Mouse (Mus musculus): ENCODE measurements around the gene Orc2.

Orc2 gene

DNA sequence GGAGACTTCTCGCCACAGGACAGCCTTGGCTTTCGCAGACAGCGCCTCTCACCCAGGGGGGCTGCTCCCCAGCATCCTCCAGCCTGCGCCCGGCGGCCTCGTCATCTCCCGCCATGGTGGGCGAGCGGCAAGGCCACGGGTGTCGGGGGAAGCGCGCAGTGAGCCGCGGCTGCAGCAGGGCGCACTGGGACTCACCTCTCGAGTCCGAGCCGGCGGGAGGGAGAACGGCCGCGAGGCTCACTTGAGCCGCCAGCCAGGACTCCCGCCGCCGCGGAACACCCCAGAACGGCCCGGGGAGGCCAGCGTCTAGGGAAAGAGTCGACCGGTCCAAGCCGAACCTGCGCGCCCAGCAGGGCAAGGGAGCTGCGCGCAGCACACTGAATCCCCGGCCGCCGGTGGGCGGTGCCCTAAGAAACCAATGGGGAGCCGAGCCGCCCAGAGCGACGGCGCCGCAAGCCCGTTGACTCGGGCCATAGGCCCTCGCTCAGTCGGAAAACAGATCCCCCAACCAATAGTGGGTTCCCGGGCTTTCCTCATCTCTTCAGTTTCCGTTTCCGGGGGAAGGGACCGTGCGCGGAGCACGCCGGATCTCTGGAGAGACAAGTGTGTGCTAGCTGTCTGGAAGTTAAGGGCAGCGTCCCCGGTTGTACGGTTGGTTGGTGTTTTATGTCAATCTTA, at the start of gene Orc2:
Gene Orc2, minus strand, starts transcription at position 533 of the 678 bp plus-strand sequence.
- peak; percentile 94 for DNase-seq

DNA sequence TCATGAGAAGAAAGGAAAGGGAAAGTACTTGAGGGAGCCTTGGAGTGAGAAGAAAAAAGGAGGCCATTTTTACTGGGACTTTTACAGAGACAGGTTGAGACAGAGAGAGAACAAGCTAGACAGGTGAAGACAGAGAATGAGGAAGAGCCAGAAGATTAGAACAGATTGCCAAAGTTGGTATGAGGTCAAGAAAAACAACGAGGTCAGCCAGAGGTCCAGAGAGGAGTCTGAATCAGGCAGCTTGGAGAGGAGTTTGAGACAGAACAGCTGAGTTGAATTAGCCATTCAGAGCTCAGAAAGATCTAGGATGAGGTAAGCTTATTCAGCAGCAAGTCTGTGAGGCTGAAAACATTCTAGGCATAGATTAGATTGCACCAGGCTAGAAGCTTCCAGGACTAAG, 36.5 kb upstream of the Orc2 start:
- DNase-seq: no peak

DNA sequence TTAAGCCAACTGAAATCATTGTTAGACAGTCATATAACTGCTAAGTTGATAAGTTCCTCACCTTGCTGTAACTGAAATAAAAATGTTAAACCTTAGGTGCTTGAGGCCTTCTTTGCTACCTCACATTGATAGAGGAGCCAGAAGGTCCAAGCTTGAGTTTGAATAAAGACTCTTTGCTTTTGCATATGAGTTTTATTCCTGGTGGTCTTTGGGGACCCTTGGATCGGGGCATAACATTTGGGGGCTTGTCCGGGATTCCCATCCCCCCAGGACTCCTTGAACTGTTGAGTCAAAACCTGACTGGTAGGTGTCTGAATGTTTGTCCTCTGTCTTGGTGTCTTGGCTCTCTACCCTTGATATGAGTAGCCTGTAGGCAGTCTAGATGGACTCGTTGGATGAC, 2.3 kb upstream of the Orc2 start:
- no peak for DNase-seq

DNA sequence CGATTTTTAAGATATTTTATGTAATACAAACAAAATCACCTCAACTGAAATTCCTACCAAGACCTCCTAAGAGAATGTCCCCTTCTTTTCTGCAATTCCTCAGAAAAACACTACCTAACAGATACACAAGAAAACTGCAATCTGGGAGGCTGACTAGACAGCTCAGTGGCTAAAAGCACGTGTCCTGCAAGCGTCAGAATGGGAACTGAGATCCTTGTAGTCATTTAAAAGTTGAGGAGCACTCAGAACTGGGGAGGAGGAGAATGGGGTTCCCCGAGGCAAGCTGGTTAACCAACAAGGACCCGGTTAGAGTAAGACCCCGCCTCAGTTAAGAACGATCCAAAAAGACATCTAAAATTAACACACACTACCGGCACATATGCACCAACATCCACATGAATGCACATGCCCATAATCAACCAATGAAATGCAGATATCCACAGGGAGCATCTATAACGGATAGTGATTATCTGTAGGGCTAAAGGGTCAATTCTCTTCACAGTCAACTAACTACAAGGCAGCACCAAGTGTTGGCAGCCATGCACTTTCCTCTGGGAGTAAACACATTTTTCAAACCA, 1.0 kb downstream of the Orc2 start:
- DNase-seq: no peak

DNA sequence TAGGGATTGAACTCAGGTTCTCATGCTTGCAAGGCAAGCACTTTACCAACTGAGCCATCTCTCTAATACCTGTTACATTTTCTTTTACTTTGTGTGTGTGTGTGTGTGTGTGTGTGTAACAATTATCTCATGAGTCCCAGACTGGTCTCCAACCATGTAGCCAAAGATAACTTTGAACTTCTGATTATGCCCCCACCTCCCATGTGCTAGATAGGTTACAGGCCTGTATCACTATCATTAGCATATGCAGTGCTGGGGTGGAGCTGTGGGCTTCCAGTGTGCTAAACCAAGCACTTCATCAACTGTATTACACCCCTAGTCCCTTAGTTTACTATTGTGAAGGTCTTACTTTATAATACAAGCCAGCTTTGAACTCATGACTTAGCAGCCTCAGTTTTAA, 1.8 kb downstream of the Orc2 start:
- DNase-seq: no peak

DNA sequence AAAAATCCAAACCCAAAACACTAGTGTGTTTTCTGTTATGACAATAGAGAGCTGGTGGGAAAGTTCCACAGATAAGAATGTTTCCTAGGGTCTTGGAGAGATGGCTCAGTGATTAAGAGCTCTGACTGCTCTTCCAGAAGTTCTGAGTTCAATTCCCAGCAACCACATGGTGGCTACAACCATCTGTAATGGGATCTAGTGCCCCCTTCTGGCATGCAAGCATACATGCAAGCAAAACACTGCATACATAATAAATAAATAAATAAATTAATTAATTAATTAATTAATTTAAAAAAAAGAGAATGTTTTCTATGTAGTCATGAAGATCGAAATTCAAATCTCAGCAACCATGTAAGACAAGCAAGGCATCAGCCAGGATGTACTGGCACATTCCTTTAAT, 6.2 kb downstream of the Orc2 start:
- DNase-seq: no peak

DNA sequence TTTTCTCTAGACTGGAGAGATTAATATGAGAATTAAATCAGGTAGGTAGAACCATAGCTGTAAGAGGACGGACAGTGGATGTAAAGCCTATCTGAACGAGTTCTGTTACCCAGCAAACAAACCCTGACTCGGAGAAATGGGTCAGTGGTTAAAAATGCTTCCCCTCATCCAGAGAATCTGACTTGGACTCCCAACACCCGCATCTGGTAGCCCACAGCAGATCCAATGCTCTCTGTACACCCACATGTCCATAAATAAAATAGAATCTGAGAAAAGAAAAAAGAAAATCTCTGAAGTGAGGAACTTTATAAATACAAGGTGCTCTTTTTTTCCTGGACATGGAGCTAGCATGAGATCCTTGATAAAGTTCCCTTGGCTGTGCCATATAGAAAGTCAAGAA, 7.2 kb downstream of the Orc2 start:
- DNase-seq: no peak

DNA sequence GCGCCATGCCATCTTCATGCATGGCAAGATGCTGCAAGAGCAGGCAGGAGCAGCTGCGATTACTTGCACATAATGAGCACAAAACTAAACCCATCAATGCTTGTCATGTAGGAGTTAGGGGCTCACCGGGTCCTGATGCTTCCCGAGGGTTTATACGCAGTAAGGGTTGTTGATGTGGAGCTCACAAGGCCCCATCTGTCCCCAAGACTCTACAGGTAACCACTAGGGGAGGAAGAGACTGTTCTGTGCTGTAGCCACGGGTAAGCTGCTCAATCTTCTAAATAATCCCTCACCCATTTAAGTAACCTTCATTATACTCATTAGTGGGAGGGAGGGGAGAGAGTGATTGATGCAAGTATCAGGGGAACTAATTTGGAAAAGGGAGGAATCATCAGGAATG, 9.3 kb downstream of the Orc2 start:
- no peak for DNase-seq

DNA sequence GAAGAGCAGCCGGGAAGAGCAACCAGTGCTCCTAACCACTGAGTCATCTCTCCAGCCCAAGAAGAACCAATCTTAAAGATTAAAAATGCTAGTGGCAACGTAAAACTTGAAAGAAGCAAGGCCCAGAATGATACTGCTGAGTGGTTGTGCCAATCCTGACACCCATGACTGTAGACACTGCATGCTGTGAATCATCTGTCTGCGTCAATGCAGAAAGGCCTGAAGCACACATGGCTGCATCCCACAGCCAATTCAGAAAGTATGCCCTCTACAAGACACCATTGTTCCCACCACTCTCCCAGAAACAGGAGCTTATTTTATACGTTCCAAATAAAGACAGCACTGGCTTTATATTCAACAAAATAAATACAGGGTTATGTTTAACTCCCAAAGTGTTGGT, 22.3 kb downstream of the Orc2 start:
- DNase-seq: no peak

DNA sequence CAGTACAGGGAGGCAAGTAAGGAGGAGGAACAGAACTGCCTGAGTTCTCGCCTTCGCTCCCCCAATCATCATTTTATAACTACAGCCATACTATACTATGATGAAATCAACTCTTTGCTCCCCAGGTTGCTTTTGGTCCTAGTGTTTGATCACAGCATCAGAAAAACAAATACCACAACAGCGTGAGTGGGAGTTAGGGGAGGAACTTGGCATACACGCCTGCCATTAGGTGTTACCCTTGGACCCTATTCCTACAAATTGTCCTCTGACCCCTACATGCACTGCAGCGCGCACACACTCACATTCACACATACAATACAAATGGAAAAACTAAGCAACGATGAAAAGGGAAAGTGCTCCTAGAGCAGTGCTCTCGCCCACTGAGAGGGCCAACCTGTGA, 29.2 kb downstream of the Orc2 start:
- DNase-seq: no peak

DNA sequence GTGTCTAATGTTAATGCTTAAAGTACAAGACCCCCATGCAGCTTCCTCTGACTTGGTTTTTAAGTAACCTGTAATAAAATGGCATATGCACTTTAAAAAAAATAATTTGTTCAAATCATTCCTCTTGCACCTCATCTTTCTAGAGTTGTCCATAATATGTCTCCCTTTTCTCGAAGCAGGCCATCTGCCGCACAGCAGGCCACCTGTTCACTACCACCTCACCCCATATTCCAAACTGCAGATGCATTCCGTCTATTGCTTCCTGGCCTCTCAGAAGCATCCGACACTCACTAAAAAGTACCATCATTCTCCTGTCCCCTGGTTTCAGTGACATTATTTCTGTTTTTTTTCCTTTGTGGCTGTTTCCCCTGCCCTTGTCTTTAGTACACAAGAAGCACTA, 39.3 kb downstream of the Orc2 start:
- DNase-seq: no peak

DNA sequence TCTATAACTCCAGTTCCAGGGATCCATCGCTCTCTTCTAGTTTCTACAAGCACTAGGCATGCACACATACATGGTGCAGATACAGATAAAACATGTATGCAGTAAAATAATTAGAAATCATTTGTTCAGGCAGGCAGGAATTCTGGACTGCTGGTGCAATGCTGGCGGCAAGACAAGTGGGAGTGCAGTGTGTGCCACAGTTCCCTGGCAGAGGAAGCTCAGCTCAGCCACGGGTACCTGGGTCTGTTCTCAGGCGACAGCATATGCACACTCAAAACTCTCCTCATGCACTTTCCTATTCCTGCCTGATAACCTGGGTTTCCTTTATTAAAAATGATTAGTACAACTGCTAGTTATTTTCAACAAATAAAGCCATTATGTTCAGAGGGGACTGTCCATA, 39.9 kb downstream of the Orc2 start:
- no peak for DNase-seq

DNA sequence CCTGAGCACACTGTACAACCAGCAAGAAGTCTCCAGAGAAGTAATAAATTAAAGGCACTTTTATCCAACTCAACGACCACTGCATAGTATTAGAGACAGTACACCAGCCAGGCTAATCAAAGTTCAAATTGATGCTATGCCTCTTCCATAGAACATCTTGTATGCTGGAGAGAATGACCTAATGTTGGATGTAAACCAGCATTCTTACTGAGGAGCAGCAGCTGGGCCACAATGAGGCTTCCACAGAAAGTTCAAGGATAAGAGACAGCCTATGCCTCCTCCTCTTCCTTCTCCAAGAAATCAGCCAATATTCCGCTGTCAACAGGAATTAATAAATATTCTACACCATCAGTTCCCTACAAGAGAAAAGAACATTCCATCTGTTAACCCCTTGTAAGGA, 41.0 kb downstream of the Orc2 start:
- DNase-seq: peak; percentile 32

DNA sequence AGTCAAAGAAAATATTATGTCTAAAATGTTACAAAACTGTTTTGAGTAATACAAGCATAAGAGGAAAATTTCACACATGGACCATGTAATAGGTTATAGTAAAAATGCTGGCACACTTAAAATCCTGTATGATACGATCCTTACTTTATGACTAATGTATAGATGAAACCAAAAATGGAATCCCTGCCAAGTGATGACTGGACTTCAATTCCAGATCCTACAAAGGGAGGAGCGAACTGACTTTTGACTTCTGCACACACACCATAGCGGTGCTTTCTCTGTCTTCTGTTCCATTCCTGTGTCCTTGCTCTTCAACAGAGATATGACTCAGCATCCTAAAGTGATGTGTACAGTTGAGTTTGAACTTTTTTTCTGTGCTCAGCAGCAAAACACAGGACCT, 44.3 kb downstream of the Orc2 start:
- no peak for DNase-seq

DNA sequence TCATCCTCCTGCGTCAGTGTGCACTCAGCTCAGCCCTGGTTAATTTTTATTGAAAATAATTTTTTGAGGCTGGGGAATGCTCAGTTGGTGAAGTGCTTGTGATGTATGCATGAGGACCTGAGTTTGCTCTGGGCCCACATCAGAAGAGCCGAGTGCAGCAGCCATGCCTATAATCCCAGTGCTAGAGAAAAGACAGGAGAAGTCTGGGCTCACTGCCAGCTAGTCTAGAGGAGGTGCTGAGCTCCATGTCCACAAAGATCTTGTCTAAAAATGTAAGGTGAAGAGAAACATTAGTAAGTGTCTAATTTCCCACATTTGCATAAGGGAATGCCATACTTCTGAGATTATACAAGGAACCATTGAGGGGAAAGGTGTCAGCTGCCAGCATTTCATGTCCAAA, 46.0 kb downstream of the Orc2 start:
- peak; percentile 67 for DNase-seq

DNA sequence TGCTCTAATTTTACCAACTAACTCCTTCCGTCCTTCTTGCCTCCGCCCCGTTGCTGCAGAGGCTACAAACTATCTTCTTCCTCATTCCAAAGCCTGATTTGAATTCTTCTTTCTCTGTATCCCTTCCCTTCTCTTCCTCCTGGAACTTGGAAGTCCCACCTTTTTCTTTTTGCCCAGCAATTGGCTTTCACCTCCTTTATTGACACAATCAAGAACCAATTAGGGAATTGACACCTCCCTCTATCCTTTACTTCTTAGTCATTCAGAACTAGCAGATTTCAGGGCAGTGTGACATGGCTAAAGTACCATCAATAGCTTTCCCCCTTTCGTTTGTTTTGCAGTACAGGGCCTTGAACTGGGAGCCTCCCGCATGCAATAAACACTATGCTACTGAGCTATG, 46.7 kb downstream of the Orc2 start:
- no peak for DNase-seq

DNA sequence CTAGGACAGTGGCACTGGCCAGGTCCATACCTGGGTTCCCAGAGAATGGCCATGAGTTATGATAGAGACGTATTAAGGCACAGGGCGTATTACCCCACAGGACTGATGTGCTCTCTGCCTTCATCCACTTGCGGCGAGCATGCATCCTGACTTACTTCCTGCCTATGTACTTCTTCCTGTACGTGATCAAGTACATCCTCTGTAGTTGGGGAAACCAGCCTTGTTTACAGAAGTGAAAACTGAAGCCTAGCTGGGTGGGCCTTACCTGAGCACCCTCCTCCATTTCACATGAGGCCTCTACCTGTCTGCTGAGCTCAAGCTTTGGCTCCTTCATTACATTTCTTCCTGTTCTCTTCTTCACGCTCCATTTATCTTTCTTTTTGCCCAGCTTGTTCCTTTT, 50.6 kb downstream of the Orc2 start:
- no peak for DNase-seq

DNA sequence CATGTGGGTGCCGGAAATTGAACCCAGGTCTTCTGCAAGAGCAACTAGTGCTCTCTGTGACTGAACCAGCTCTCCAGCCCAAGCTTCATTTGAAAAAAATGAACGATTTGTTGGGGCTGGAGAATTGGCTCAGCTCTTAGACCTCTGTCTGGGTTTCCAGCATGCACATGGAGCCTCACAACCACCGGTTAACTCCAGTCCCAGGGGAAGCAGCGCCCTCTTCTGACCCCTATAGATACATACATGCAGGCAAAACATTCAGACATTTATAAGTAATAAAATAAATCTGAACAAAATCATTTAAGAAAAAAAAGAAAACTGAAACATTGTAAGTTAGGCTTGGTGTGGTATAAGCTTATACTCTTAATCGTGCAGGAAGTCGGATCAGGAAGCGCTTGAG, 56.5 kb downstream of the Orc2 start:
- no peak for DNase-seq

DNA sequence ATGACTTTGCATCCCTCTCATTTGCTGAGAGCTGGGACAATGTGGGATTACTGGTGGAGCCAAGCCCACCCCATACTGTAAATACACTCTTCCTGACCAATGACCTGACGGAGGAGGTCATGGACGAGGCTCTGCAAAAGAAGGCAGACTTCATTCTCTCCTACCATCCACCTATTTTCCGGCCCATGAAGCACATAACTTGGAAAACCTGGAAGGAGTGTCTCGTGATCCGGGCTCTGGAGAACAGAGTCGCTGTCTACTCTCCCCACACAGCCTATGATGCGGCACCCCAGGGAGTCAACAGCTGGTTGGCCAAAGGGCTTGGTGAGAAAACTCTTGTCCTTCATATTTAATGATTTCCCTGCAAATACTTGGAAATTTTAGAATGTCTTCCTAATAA, 57.1 kb downstream of the Orc2 start:
- peak; percentile 41 for DNase-seq

DNA sequence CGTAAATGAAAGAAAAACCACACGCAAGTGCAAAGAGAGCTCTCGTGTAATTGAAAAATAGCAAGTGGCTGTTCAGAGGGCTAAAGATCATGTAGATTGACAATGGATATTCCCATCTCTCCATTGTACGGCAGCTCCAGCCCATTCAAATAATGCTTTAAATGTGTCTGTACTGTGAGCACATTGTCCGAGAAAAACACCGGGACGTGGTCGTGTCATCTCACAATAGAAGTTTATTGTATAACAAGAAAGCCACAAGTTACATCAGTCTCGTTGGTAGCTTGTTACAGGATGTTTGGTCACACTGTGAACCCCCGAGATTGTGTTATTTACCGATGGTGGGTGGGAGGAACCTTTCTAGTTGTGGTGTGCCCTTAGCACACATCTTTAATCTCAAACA, 59.0 kb downstream of the Orc2 start:
- no peak for DNase-seq

DNA sequence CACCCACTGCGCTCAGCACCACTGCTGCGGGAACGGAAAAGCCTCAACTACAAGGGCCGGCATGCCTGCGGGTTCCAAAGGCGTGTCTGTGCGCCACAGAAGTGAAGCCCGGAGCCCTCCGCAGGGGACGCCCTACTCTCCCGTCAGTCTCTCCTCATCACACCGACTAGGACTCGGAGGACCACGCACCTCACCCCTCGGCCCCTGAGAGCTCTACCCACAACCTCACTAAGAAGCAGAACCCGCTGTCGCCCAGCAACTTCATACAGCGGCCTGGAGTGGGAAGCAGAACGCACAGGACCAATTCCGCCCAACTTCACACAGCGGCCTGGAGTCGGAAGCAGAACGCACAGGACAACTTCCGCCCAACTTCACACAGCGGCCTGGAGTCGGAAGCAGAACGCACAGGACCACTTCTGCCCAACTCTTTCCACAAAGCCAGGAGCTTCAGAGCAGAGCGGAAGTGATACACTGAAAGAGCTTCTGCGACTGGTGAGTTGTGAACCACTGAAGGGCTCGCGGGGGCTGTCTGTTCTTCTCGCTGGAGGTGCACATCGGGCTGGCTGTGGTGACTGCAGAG, 59.7 kb downstream of the Orc2 start, which contains the start of the genes Nif3l1 and Ppil3:
Gene Nif3l1, plus strand, starts transcription at position 9 of the 580 bp plus-strand sequence.
Gene Ppil3, minus strand, starts transcription at position 344 of the 580 bp plus-strand sequence.
- peak; percentile 88 for DNase-seq

DNA sequence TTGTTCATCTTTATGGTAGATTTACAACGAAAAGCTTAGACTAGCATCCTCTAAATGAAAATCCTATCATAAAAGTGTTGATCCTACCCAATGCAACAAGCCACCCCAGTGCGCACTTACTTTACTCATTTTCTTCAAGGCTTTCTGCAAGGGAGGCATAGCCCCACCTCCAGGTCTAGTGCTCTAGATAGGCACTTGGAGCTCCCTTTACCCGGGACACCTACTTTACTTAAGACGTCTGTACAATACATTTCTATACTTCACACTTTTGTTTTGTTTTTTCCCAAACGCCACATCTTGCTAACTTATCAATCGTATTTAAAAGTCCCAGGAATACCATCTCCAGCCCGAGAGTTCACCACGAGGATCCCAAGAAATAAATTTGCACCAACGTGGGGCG, 60.2 kb downstream of the Orc2 start:
- no peak for DNase-seq

DNA sequence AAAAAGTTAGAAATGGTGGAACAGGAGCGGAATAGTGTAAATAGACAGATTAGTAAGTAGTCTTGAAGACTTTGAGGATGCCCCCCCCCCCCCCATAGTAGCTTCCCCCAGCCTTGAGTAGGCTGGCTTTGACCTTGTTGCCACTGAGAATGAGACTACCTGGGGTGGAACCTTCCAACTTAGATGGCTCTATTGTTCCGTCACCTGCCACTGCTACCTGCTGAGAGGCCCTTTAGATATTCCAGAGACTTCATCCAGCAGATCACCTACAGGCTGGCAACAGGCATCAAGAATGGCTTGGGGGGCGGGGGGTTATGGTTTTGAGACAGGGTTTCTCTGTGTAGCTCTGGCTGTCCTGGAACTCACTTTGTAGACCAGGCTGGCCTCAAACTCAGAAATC, 80.4 kb downstream of the Orc2 start:
- DNase-seq: no peak

DNA sequence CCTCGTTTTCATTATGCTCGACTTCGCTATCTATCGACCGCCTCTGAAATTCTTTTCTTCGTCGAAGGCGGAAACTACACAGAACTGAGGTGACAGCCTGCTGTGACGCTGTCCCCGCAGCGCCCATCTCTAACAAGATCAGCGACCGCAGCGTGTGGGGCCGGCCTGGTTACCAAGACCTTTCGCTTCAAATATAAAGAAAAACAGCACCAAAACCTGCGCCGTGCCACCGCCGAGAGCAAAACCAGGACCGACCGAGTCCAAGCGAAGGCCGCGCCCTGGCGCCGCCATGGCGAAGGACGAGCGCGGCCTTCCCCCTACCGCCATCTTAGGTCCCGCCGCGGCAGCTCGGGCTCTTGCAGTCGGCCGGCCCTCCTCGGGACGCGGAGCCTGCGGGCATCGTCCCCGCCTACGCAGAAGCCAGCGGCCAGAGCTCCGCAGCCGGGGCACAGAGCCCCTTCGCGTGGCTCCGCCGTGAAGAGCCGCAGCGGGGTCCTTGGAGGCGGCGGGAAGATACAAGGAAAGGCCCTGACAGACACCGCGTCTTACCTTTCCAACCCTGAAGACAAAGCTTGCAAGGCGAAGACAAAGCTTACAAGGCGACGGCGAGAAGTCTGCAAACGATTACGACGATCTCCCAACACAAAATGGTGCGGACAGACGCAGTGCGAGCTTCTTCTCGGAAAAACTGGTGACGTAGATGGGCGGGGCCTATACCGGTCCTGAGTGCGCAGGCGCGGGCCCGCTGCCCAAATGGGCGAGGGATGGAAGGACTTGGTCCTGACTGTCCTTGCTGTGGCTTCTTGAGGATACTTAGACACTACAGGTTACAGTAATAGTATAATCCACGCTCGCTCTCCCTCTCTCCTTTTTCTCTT, 81.3 kb downstream of the Orc2 start, which contains the start of gene Clk1:
Gene Clk1, minus strand, starts transcription at position 696 of the 878 bp plus-strand sequence.
- DNase-seq: peak; percentile 99
